Mouse (Mus musculus) olfactory bulb, adult 2 months (tissue): Measurements from ENCODE around the gene AI481877. TPM values are rescaled to one million over a fixed set of nuclear protein-coding genes. Genes with fewer than 3 reads are reported as not detected.

ENCODE experiments used
- H3K27ac ChIP-seq: fragments of 200-500 bp; 2 replicates; pipeline ENCODE4 v1.5.1; 2012; ENCODE audit warnings: low read depth, low read length; ENCODE audit not compliant: insufficient read depth
- H3K4me1 ChIP-seq: fragments of 200-500 bp; 2 replicates; pipeline ENCODE4 v1.6.1; 2012; ENCODE audit warnings: low read length; ENCODE audit not compliant: control insufficient read depth, insufficient read depth
- H3K4me3 ChIP-seq: fragments of 200-500 bp; 2 replicates; pipeline ENCODE4 v1.5.1; 2012; ENCODE audit warnings: mild to moderate bottlenecking, low read depth, low read length, moderate library complexity; ENCODE audit not compliant: insufficient read depth
- CTCF ChIP-seq: fragments of 200-500 bp; IDR thresholded peaks from 2 replicates; pipeline ENCODE4 v1.5.1; 2012; ENCODE audit warnings: low read depth, mild to moderate bottlenecking, low read length, moderate library complexity; ENCODE audit not compliant: insufficient read depth
- POLR2A ChIP-seq: fragments of 200-500 bp; IDR thresholded peaks from 2 replicates; pipeline ENCODE4 v1.6.1; 2012; ENCODE audit warnings: mild to moderate bottlenecking, low read depth, low read length, moderate library complexity; ENCODE audit not compliant: insufficient read depth
- WGBS: fragments of 180-500 bp; shearing (Covaris S2); methylation state at CpG from one replicate; pipeline ENCODE4 v1.1.7; 2018; 5-methylcytosine and 5-hydroxymethylcytosine counted together
- polyA plus RNA-seq: library from polyadenylated mRNA; stranded (reverse); fragments of >200 nt; gene quantifications from 2 replicates; pipeline ENCODE4 v1.2.4, GENCODE M21; 2012; ENCODE audit warnings: low replicate concordance; ENCODE audit not compliant: missing spikeins, insufficient read depth, insufficient read length

Gene AI481877
- polyA plus RNA-seq, 1 experiment, result not detected

DNA sequence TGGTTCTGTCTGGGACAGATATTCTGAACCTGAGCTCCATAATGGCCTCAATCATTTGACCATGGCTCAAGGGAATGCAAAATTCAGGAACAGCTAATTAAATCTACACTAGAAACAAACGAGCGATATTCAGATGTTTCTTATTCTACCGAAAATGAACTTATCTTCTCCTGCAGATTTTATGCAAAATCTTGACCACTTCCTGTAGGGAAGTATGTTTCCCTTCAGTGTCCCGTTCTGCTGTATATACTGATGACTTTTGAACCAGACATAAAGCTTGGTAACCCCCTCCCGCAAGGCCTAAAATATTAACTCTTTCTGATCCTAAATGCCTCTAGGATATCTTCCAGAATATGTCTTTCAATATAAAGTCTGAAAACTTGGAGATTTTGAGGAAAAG, 12.1 kb upstream of the AI481877 start:
- 76% methylated on average over 5 of the region's 5 CpGs for WGBS
- H3K4me1 ChIP-seq, result no peaks in the 10 kb centered on the region
- H3K4me3 ChIP-seq, result no peak overlapping the region
- TF ChIP-seq POLR2A, result no peak
- TF ChIP-seq CTCF, result no peak
- H3K27ac ChIP-seq, result no peak overlapping the region

DNA sequence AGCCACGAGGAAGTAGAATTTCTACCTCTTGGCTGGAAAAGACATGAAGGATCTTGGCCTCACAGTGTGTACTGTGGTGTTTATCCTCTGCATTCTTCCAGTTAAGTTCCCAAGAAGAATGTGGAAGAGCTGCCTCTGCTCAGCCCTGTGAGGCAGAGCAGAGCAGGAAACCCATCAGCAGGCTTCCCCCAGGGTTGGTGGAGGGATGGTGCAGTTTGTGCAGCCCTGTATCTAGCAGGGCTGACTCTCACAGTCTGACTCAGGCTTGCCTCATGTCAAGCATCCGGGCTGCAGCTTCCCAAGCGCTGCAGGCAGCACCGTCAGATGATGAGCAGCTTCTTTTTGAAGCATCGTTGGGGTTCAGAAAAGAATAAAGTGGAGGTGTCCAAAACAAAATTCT, 10.3 kb upstream of the AI481877 start:
- Histone ChIP-seq H3K27ac (no peak overlapping the region), H3K4me1 (no peaks in the 10 kb centered on the region), H3K4me3 (no peak overlapping the region)
- TF ChIP-seq CTCF (no peak), POLR2A (no peak)
- 77% methylated on average over 5 of the region's 5 CpGs for WGBS

DNA sequence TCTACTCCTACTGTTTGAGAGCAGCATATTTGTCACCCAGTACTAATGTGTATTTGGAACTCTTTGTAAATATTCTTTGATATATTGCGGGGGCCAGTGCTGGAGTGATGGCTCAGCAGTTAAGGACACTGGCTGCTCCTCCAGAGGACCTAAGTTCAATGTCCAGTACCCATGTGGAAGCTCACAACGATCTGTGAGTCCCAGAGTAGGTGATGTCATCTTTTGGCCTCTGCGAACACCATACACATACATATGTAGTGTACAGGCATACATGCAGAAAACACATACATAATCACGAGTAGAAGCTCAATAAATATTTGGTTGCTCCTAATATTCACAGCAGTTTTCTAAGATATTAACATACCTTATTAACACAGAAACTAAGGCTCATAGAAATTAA, 9.8 kb downstream of the AI481877 start:
- WGBS, result 82% methylated on average over 4 of the region's 4 CpGs
- no peak overlapping the region for H3K27ac ChIP-seq
- TF ChIP-seq POLR2A, result no peak
- no peak for TF ChIP-seq CTCF
- no peak overlapping the region for H3K4me3 ChIP-seq
- H3K4me1 ChIP-seq, result no peaks in the 10 kb centered on the region

DNA sequence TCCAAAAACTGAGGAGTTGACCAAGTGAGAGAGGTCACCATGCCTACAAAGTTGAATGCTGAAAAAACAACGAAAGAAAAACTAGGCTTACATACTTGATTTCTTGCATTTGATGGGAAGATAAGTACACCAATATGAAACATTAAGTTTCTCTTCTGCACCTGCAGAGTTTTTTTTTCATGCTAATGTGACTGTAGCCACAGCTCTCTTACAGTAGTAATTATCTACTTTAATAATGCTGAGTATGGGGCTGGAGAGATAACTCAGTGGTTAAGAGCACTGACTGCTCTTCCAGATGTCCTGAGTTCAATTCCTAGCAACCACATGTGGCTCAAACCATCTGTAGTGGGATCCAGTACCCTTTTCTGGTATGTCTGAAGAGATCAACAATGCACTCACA, 13.7 kb downstream of the AI481877 start:
- 85% methylated on average over 1 of the region's 1 CpGs for WGBS
- Histone ChIP-seq H3K4me3 (no peak overlapping the region), H3K27ac (no peak overlapping the region), H3K4me1 (no peaks in the 10 kb centered on the region)
- TF ChIP-seq CTCF (no peak), POLR2A (no peak)

DNA sequence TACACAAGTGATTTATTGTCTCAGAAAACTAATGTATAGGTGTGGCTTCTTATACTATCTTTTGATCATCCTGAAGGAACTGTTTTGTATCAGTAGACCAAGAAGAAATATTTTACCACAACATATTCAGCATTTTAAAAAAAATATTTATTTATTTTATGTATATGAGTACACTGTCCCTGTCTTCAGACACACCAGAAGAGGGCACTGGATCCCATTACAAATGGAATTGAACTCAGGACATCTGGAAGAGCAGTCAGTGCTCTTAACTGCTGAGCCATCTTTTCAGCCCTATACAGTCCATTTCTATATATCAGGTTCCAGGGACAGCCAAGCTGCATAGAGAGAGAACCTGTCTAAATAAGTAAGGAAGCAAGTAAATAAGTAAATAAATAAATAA, 15.2 kb downstream of the AI481877 start:
- H3K27ac ChIP-seq, result no peak overlapping the region
- no peak overlapping the region for H3K4me3 ChIP-seq
- H3K4me1 ChIP-seq, result no peaks in the 10 kb centered on the region
- TF ChIP-seq CTCF (no peak), POLR2A (no peak)

DNA sequence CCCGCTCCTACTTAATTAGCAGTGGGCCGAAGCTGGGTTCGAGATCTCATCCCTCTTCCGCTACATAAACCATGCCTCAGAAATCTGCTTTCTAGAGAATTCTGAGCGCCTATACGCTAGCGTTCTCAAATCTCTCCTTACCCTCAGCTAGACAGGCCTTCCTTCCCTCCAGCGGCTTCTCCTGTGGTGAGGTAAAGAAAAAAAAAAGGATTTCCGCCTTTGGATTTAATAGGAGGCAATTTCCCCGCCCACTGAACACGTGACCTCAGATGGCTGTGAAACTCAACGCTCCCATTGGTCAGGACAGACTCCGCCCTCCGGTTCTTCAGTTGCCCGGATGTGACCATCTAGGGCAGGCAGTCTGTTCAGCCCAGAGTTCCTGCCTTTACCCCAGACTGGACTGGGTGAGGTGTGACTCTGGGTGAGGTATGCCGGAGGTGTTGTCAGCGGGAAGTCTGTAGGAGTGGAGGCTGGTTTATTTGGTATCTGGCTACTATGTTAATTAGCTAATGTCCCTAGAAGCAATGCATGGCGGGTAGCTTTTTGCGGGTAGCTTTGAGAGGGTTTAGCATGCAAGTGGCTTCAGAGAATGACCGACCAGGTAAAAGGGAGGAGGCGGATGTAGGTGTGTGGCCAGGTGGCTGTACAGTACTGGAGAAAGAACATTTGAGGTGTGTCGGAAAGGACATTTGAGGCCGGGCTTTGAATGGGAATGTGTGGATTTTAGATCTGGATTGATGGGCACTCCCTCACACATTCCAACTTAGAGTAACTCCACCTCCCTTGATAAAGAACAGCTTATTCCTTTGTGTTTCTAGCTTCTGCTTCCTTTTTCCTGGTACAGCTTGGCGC, 20.9 kb downstream of the AI481877 start:
- no peak overlapping the region for H3K4me3 ChIP-seq
- no peaks in the 10 kb centered on the region for H3K4me1 ChIP-seq
- TF ChIP-seq CTCF, result no peak
- no peak for TF ChIP-seq POLR2A
- no peak overlapping the region for H3K27ac ChIP-seq
- 96% methylated on average over 24 of the region's 24 CpGs for WGBS

DNA sequence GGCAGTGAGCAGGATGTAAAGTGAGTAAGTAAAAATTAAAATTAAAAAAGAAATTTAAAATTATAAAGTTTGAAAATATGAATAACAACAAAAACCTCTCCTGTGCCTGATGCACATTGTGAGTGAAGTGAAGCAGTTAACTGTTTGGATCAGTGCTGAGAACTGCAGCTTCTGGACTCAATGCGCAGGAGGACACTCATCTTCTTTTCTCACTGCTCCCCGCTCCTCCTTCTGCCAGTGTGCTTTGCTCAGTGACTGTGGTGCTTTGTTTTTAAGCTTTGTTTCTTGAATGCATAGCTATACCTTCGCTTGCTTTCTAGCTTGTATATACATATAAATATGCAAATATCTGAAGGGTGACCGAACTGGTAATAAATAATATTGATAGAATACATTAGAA, 30.1 kb downstream of the AI481877 start:
- WGBS, result 80% methylated on average over 4 of the region's 4 CpGs
- H3K4me3 ChIP-seq, result no peak overlapping the region
- no peak overlapping the region for H3K27ac ChIP-seq
- TF ChIP-seq POLR2A (no peak), CTCF (no peak)
- no peaks in the 10 kb centered on the region for H3K4me1 ChIP-seq

GRCm38 (mm10) chr4:59107886-59108285, 30.9 kb downstream of the AI481877 start:
- no peaks in the 10 kb centered on the region for H3K4me1 ChIP-seq
- H3K27ac ChIP-seq, result no peak overlapping the region
- H3K4me3 ChIP-seq, result no peak overlapping the region
- TF ChIP-seq POLR2A (no peak), CTCF (no peak)
- WGBS, result 89% methylated on average over 2 of the region's 2 CpGs

- Histone ChIP-seq H3K4me1 (no peaks in the 10 kb centered on the region), H3K27ac (no peak overlapping the region), H3K4me3 (no peak overlapping the region)
- TF ChIP-seq POLR2A (no peak), CTCF (no peak)
- WGBS, result 73% methylated on average over 5 of the region's 5 CpGs
These were observed 32.1 kb downstream of the AI481877 start for GRCm38 (mm10) chr4:59106661-59107060.

GRCm38 (mm10) chr4:59104166-59104565, 34.6 kb downstream of the AI481877 start:
- H3K4me1 ChIP-seq, result no peaks in the 10 kb centered on the region
- WGBS, result 96% methylated on average over 2 of the region's 2 CpGs
- H3K4me3 ChIP-seq, result no peak overlapping the region
- H3K27ac ChIP-seq, result no peak overlapping the region
- TF ChIP-seq CTCF, result no peak
- TF ChIP-seq POLR2A, result no peak
